Mouse (Mus musculus): Measurements from ENCODE around the gene Jup.
A peak's percentile ranks its signal among the peaks of the same experiment; 100 is the strongest.
"Not testable (repeated sequence)": the region's sequence is repeated elsewhere in the genome, so short reads cannot be mapped to it uniquely, and the experiment has no call there.

Jup gene

DNA sequence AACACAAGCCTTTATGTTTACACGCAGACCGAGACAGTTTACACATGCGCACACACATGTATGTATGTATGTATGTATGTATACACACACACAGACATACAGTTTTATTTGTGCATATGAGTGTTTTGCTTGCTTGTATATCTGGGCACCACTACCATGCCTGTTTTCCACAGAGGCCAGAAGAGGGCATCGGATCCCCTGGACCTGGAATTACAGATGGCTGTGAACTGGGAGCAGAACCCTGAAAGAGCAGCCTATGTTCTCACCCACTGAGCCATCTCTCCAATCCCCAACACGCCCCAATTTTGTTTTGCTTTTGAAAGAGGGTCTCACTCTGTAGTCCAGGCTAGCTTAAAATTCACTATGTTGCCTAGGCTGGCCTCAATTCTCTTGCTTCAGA, 40.2 kb downstream of the Jup start:
- no peak for DNase-seq (ENCODE audit: low spot score)

DNA sequence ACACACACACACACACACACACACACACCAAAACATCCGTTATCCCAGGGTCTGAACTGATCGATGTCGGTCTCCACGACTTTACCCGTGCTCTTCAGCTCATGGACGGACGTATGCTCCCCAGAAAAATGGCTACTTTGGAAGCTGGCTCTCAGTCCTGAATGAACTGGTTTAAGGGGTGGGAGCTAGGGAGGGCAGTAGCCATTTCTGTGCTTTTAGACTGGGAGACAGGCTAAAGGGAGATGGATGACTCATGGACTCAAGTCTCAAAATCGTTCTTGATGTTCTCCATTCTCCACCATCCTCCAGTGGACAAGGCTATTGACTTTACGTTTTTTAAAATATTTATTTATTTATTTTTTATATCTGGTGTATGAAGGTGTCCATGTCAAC, 40.7 kb downstream of the Jup start:
- DNase-seq (ENCODE audit: low spot score), result no peak

DNA sequence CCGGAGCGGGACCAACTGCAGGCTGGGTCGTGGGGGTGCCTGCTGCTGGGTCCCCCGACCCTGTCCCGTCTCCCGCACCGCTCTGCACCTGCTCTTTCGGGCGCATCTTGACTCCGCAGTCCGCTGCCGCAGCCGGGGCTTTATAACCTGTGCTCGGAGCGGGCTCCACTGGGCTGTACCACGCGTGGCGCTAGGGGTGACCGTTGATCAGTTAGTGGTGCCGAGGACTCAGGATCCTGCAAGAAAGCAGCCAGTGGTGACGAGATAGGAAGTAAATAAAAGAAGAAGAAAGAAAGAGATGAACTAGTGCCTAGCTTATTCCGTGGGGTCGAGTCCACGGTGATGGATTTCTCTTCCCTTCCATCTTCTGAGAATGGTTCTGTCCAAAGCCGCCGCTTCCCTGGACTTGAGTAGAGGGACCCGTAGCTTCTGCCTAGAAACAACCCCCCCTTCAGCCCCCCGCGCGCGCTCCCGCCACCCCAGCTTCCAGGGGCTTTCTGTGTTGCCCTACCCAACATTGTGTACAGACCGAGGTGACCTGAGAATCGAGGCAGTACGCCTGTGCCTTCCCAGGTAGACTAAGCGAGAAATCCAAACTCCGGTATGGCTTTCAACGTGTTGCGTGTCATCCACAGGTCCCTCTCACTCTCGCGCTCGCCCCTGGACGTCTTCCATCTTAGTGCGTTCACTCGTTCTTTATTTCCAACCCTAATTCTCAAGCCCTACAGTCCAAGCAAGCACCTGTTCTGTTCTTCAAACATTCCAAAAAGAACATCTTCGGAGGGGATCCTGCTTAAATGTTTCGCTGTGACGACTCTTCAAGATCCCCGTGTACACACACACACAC, 41.4 kb downstream of the Jup start, which contains the start of gene Hap1:
Gene Hap1, minus strand, starts transcription at position 157 of the 847 bp plus-strand sequence.
- peak; percentile 76 for DNase-seq (ENCODE audit: low spot score)

DNA sequence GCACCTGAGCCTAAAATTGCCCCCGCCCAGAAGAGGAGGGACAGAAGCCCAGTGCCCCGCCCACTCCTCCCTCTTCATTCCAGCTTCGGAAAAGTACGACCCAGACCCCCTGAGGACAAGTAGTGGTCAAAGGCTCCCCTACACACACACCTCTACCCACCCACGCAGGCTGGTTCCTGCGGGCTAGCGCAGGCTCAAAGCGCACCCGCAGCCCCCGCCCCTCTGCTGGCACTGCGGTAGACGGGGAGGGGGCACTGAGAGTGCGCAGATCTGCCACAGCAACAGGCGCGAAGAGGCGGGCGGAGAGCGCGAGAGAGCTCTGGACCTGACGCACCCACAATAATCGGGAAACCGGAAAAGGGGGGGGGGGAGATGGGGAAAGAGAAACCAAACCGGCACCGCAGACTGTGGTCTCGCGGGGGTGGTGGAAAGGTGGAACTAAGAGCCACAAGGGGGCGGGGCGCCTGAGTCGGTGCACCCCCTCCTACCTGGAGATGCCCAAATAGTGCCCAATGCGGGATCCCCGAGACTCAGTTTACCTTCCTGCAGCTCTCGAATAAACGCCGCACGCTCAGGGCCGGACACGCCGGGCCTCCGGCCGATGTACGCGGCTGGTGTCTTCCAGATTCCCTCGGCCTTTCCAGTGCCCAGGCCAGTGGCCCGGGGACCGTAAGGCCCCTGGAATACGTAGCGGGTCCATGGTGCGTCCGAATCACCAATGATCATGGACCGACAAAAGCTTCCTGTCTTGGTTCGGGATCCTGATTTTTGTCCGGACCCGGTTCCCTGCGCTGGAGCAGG, 42.2 kb downstream of the Jup start:
- DNase-seq (ENCODE audit: low spot score), result peak; percentile 56

DNA sequence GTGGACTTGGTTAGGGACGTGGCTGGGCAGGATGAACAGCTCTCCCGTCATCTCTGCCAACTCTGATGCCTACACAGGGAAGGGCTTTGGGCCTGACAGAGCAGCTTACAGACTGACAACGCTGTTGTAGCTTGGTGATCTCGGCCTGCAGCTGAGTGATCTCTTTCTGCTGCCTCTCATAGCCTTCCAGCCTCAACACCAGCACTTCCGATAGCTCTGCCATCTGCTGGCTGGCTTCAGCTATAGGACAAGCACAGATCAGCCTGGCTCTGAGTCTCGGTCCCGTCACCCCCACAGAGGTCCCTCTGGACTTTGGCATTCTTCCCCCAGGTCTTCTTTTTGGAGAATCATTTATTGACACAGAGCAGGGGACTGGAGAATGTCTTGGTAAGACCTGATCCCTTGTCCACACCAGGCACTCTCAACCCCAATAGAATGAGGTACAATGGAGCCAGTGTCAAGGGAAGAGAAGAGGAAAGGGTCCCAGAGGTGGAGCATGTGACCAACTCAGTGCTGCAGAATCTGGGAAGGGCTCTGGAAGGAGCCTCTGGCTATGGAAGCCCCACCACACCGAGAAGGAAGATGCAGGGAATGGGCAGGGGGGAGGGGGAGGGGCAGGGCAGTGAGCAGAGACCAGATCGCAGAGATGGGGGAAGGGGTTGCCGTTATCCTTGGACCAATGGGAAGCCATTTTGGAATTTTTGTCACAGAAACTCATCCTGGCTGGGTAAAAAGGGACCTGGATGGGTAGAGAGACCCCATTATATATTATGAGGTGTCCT, 45.3 kb downstream of the Jup start:
- no peak for DNase-seq (ENCODE audit: low spot score)

DNA sequence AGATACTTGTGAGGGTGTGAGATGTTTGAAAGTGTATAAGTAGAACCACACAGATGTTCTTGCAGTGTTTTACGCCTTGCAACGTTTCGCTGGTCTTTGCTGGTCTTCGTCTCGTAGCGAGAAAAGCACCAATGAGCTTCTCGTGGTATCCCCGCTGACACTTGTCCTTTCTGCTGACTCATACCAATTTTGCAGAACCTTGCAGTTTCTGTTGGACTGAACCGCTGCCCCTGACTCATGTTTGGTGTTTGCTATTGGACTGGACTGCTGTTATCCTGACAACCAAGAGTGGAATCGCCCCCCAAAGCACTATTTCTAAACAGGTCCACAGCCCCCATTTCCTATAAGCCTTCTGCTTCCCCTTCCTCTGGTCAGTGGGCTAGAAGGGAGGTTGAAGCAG, 53.3 kb downstream of the Jup start:
- DNase-seq (ENCODE audit: low spot score), result no peak

DNA sequence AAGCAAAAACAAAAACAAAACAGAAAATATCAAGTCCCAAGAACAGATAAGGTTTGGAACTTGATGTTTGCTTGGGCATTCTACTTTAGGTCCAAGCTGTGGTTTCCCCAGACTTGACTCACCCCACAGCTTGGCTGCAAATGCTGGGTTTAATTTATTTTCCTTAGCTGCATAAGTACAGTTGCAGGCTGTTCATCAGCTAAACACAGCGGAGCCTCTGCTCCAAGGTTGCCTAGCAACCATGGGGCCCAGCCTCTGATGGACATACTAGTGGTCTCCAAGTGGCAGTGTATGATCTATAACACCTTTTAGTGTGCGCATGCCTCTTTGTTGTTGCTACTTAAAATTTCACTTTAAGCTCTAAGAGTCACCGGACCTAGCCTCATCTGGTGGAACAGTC, 61.8 kb downstream of the Jup start:
- DNase-seq (ENCODE audit: low spot score), result no peak

DNA sequence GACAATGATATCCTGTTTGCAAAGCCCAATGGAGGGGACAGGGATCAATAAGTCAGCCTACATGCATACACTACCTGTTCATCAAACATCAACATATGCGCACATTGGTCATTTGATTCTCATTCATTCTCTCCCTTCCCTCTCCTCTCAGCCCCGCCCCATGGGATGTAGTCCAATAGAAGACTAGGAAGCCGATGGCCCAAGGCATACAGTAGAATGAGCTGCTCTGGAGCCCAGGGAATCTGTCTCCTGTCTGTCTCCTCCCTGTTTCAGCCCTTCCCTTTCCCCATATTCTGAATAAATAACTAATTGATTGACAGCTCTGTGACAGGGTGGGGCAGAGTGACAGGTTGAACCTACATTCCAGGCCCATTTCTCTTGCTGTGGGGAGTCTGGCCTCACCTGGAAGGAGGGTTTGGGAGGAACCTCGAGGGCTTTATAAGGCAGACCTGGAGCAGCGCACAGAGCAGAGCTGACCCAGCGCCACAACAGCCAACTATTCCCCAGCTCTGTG, 63.6 kb downstream of the Jup start, which contains the start of gene Gast:
Gene Gast, plus strand, starts transcription at position 464 of the 514 bp plus-strand sequence.
- no peak for DNase-seq (ENCODE audit: low spot score)

DNA sequence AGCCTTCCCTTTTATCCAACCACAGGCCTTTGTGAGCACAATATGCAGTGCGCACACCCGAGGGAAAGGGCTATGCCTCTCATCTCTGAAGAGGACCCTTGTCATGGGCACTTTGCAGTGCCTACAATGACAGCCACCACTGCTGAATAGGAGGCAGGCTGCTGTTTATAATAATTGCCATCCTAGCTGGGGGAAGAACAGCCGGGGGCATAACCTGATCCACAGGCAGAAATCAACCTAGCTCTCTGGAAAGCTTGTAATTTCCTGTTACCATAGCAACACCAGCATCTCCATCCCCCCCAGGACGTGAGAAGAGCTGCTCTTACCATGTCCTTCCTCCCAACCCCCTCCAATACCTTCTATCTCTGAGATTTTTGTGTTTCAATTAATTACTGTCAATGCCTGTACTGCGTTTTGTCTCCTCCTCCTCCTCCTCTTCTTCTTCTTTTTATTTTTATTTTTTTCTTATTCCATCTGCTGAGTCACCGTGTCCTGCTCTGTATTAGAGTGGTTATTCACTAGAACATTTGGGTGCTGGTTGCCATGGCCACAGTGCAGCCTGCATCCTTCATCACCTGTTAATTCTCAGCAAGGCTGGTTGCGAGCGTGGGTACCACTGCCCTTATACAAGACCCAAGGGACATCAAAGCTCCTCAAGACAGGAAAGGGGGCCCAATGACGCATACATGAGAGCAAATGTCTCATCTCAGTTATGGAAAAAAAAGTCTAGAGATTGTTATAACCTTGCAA, 64.6 kb downstream of the Jup start:
- DNase-seq (ENCODE audit: low spot score), result peak; percentile 62

DNA sequence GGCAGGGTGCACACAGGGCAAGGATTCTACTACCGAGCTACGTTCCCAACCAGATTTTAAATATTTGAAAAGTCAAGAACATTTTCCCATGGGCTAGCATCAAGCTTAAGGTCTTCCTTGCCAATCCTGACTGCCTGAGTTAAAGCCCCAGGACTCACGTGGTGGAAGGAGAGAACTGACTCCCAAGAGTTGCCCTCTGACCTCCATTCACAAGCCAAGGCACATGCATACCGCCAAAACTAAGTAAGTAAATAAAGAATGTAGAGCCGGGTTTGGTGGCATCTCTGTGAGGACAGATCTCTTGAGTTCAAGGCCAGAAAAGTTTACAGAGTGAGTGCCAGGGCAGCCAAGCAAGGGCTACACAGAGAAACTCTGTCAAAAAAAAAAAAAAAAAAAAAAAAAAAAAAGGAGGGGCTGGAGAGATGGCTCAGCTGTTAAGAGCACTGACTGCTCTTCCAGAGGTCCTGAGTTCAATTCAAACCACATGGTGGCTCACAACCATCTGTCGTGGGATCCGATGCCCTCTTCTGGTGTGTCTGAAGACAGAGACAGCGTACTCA, 66.7 kb downstream of the Jup start:
- not testable (repeated sequence) for DNase-seq (ENCODE audit: low spot score)

DNA sequence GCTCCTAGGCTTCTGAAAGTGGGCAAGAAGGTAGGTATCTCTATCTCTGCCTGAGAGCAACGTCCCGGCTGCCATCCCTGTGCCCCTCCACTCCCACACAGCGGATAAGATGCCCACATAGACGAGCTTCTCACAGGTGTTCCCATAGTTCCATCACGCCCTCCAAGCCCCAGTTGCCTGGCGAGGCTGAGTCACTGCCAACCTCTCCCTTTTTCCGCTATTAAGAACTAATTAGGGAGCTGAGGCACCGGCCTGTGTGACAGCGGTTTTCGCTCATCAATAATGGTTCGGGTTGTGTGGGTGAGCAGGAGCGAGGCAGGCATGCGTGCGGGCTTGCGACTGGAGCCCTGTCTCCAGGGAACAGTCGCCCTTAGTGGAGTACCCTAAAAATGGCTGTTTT, 67.3 kb downstream of the Jup start:
- DNase-seq (ENCODE audit: low spot score), result no peak

DNA sequence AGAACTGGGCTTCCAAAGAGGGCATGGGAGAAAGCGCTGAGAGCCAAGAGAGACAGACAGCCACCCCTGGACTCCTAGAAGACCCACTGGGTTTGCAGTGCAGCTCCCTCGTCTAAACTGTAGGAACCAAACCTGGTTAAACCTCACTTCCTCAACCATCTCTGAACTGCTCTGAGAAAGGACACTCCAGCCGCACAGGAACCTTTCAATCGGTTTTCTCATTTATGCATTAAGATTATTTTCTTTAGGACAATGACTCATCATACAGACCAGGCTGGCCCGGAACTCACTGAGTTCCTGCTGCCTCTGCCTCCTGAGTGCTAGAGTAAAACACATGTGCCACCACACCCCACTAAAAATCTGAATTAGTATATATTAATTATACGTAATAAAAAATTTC, 69.8 kb downstream of the Jup start:
- no peak for DNase-seq (ENCODE audit: low spot score)

DNA sequence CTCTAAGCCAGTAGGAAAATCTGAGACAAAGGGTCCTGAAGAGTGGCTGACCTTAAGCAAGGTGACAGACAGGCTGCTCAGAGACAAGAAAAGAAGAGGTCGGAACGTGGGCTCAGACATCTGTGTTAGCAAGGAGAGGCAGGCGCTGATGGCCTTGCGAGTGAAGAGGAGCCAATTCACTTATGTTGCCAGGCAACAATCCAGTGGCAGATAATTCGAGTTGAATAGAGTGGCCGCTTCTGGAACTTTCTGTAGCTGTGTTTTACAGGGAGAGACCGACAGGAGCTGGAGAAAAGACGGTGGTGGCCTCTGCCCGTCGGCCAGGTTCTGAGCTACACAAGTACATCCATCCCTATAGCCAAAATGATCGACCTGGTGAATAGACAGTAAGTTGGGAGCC, 70.2 kb downstream of the Jup start:
- no peak for DNase-seq (ENCODE audit: low spot score)

DNA sequence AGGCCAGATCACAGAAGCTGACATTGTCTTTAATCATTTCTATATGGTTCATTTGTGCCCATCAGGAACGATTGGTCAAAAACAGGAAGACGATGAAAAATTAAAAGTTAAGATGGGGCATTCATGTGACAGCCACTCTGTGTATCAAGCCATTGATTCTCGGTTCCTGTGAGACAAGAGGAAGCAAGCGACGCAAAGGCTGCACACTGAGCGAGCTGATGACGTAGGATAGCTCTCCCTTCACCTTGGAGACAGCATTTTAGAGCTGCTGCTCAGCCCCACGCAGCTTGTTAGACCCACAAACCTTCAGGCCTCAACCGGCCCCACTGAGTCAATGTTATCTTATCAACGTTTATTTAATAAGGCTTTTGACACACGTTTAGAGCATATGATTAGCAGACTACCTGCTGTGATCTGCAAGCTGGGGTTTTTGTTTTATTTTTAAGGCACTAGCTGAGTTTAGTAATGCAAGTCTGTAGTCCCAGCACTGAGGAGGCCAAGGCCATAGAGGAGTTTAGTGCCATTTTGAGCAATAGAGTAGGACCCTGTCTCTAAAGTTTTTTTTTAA, 72.4 kb downstream of the Jup start:
- no peak for DNase-seq (ENCODE audit: low spot score)

DNA sequence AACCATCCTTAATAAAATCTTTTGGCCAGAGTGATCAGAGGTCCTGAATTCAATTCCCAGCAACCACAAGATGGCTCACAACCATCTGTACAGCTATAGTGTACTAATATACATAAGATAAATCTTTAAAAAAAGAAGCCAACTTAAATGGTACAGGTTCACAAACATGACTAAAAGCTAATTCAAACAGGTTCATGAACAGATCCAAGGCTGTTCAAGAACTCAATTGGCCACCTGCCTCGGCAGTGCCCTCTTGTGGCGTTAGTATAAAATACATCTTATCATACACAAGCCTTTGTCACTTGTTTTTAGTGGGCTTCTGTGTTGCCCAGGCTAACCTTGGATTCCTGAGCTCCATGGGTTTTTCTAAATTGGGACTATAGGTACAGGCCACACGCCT, 74.0 kb downstream of the Jup start:
- peak; percentile 66 for DNase-seq (ENCODE audit: low spot score)

DNA sequence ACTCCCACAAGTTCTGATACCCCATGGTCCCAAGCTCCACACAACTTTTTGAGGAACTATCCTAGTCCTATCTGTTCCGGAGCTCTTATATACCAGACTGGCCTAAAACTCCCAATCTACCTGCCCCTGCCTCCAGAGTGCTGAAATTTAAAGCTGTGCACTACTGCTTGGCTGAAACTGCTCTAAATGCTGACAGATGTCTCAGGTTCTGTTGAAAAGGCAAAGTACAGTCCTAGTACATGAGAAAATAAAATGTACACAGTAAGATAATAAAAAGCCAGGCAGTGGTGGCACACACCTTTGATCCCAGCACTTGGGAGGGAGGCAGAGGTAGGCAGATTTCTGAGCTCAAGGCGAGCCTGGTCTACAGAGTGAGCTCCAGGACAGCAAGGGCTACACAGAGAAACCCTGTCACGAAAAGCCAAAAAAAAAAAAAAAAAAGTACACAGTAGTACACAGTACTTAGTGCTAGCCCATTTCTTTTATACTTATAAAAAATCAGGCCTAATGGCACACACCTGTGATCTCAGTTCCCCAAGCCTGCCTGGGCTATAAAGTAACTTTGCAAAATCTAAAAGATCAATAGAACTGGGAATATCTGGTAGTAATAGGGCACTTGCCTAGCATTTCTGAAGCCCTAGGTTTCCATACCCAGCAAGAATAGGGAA, 74.8 kb downstream of the Jup start:
- no peak for DNase-seq (ENCODE audit: low spot score)

DNA sequence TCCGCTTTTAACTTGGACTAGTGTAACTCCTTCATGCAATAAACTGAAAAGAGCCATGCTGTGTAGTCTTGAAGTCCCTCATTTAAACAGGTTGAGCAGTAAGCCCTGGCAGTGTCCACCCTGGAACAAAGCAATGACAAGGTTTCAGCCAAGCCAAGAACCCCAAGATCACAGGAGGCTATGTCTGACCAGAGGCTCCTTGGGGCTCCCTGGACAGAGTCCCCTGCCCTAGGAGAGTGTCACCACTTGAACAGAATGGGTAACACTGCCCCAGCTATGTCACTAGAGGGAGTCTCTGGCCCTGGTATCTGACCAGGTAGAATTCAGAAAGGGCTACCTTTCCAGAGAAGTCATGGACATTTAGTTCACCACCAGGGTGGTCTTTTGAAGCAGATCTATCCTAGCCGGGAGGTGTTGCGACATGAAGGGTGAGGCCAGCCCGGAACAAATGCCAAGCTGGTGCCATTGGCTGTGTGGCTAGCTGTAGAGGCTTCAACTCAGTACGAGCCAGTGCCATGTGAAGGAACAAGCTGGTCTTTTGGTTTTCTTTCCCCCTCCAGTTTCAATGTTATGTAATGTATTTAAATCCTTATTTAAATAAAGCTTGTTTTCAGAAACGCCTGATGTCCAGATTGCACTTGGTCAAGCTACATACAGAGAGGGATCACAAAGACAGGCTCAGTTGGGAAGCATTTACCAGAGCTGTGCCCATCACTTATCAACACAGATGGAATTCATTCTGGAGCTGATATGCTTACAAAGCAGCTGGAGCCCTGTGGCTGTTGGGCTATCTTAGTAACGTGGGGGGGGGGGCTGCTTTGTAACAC, 75.9 kb downstream of the Jup start:
- not testable (repeated sequence) for DNase-seq (ENCODE audit: low spot score)

DNA sequence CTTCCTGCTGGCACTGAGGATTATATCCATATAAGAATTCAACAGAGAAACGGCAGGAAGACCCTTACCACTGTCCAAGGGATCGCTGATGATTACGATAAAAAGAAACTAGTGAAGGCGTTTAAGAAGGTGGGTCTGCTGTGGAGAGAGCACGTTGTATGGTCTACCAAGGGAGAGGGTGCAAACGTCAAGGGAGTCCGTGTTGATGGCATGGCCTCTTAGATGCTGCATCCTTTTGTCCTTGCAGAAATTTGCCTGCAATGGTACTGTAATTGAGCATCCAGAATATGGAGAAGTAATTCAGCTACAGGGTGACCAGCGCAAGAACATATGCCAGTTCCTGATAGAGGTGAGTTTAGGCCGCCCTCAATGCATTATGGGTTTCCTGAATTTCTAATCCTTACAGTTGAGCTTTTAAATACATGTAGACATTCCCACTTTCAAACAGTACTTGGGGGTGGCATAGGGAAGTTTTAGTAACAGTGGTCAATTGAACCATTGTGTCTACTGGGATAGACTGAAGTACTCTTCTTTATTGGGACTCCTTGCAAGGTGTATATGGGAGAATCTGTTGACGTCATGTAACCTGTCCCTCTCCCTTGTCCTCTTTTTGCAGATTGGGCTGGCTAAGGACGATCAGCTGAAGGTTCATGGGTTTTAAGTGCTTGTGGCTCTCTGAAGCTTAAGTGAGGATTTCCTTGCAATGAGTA, 76.7 kb downstream of the Jup start:
- DNase-seq (ENCODE audit: low spot score), result not testable (repeated sequence)
